Mouse (Mus musculus): ENCODE measurements around the gene Dmtf1. TPM values are rescaled to one million over a fixed set of nuclear protein-coding genes. Genes with fewer than 3 reads are reported as not detected.

Dmtf1 gene
- total RNA-seq, 1 experiment from 2014 or later: 118 TPM

DNA sequence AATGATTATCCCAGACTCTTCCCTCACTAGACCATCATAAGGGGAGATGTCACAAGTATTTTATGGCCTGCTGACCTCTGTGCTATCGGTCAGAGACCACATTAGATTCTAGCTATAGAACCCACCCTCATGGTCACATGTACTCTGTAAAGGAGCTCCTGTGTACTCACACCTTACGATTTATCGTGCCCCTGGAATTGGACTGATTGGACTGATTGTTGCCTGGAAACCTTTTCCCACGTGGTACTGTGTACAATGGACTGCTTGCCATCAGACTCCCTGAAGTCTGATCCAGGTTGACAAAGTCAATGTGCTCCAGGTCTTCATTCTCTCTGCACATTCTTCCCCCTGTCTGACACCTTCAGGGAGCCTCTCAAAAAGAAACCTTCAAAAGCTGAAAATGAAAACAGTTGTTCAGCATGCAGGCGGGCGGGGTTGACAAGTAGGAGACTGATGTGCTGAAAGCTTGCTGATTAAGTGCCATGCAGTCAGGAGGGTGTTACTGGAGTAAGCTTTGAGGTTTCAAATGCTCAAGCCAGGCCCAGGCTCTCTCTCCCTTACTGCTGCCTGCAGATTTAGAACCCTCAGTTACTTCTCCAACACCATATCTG is 91.9 kb downstream of the Dmtf1 start:
- ATAC-seq (replicated peaks; ENCODE audit: insufficient number of reproducible peaks, low FRiP score, low TSS enrichment, poor library complexity, severe bottlenecking): no peak

GRCm38 (mm10) chr5:9068886-9069285 is 92.7 kb downstream of the Dmtf1 start:
- ATAC-seq (replicated peaks; ENCODE audit: insufficient number of reproducible peaks, low FRiP score, low TSS enrichment, poor library complexity, severe bottlenecking): peak; percentile 42

Other genes starting within 250 kb of the Dmtf1 start
- gene Crot, start 164.5 kb downstream of the Dmtf1 start, total RNA-seq (2017): 63.7 to 79.6 TPM (median 66.8 TPM) in 3 replicates
- gene Tmem243, start 61.1 kb downstream of the Dmtf1 start, total RNA-seq (2017): 93.7 to 108 TPM (median 100 TPM) in 3 replicates
- gene 9330182L06Rik, start 104.3 kb upstream of the Dmtf1 start, total RNA-seq (2017): 1.2 to 1.6 TPM in 2 of 3 replicates, not detected in the other